Mouse (Mus musculus) T-cell, adult 2 months (primary cell): ENCODE results near the gene Foxl1.

ENCODE experiments used
- DNase-seq: peaks from one replicate; pipeline ENCODE4 v3.0.0; 2022; ENCODE audit warnings: low spot score

The Foxl1 gene

GRCm38 (mm10) chr8:121170116-121170515 is 42.4 kb downstream of the Foxl1 start:
- DNase-seq, result no peak

GRCm38 (mm10) chr8:121170626-121171552 is 43.1 kb downstream of the Foxl1 start:
- no peak for DNase-seq

- DNase-seq, result no peak
Measured at GRCm38 (mm10) chr8:121172567-121172966, 44.8 kb downstream of the Foxl1 start.

- no peak for DNase-seq
Measured at GRCm38 (mm10) chr8:121174178-121174577, 46.4 kb downstream of the Foxl1 start.

GRCm38 (mm10) chr8:121174721-121175539 is 47.2 kb downstream of the Foxl1 start:
- DNase-seq, result no peak

- no peak for DNase-seq
Measured at GRCm38 (mm10) chr8:121175540-121176090, 47.9 kb downstream of the Foxl1 start.

GRCm38 (mm10) chr8:121176291-121176690 is 48.6 kb downstream of the Foxl1 start:
- no peak for DNase-seq
